Mouse (Mus musculus) heart, embryonic 13.5 days (tissue): ENCODE results near the gene Plekhm2. TPM values are rescaled to one million over a fixed set of nuclear protein-coding genes. Genes with fewer than 3 reads are reported as not detected.

ENCODE experiments used
- ATAC-seq: fragments of 200-750 bp; cut with Nextera tagmentation; 2 replicates; pipeline ENCODE4 v1.8.0; 2017; ENCODE audit warnings: moderate TSS enrichment; ENCODE audit not compliant: insufficient number of reproducible peaks, low FRiP score, low TSS enrichment; ENCODE audit errors: extremely low read depth
- H3K27ac ChIP-seq: fragments of 300-500 bp; sonication (generic); replicated peaks from 2 replicates; pipeline ENCODE4 v1.5.1; 2015; ENCODE audit warnings: moderate library complexity, mild to moderate bottlenecking, inconsistent platforms
- H3K27me3 ChIP-seq: fragments of 300-500 bp; sonication (generic); replicated peaks from 2 replicates; pipeline ENCODE4 v1.6.1; 2015; ENCODE audit warnings: mild to moderate bottlenecking, inconsistent platforms
- H3K36me3 ChIP-seq: fragments of 300-500 bp; sonication (generic); 2 replicates; pipeline ENCODE4 v1.6.1; 2015; ENCODE audit warnings: mild to moderate bottlenecking, inconsistent platforms
- H3K4me1 ChIP-seq: fragments of 300-500 bp; sonication (generic); 2 replicates; pipeline ENCODE4 v1.6.1; 2015; ENCODE audit warnings: inconsistent platforms
- H3K4me2 ChIP-seq: fragments of 300-500 bp; sonication (generic); 2 replicates; pipeline ENCODE4 v1.6.1; 2015; ENCODE audit warnings: inconsistent platforms, mild to moderate bottlenecking, moderate library complexity
- H3K4me3 ChIP-seq: fragments of 300-500 bp; sonication (generic); 2 replicates; pipeline ENCODE4 v1.5.1; 2015; ENCODE audit warnings: moderate library complexity, mild to moderate bottlenecking, inconsistent platforms
- H3K9ac ChIP-seq: fragments of 300-500 bp; sonication (generic); 2 replicates; pipeline ENCODE4 v1.6.1; 2015; ENCODE audit warnings: inconsistent platforms, mild to moderate bottlenecking, moderate library complexity
- H3K9me3 ChIP-seq: fragments of 300-500 bp; sonication (generic); 2 replicates; pipeline ENCODE4 v1.6.1; 2016; ENCODE audit warnings: inconsistent platforms
- WGBS: fragments of 180-500 bp; shearing (Covaris S2); methylation state at CpG from one replicate; pipeline ENCODE4 v1.1.7; 2015; ENCODE audit warnings: mixed read lengths; 5-methylcytosine and 5-hydroxymethylcytosine counted together
- polyA plus RNA-seq: library from polyadenylated mRNA; unstranded; fragments of >200 nt; fragmentation: Nextera tagmentation; extraction: Ambion mirVana; gene quantifications from 2 replicates; pipeline ENCODE4 v1.2.1, GENCODE M21; 2015

Plekhm2 gene
- polyA plus RNA-seq, 1 experiment from 2014 or later, result 4.9 TPM

- Histone ChIP-seq H3K27ac (no peak overlapping the region), H3K4me3 (no peak overlapping the region), H3K27me3 (no peaks in the 10 kb centered on the region), H3K4me2 (no peak overlapping the region), H3K9me3 (no peaks in the 10 kb centered on the region), H3K9ac (no peak overlapping the region), H3K36me3 (peaks cover 95% of the 10 kb centered on the region), H3K4me1 (peaks cover 3% of the 10 kb centered on the region)
- ATAC-seq, result no peak
- WGBS, result 85% methylated on average over 8 of the region's 8 CpGs
Observed at GRCm38 (mm10) chr4:141583919-141584318, 80.8 kb downstream of the Plekhm2 start.

- no peak overlapping the region for H3K9ac ChIP-seq
- H3K4me1 ChIP-seq, result peaks cover 8% of the 10 kb centered on the region
- no peak for ATAC-seq
- 87% methylated on average over 13 of the region's 13 CpGs for WGBS
- H3K4me2 ChIP-seq, result no peak overlapping the region
- no peak overlapping the region for H3K27ac ChIP-seq
- H3K9me3 ChIP-seq, result no peaks in the 10 kb centered on the region
- H3K27me3 ChIP-seq, result no peaks in the 10 kb centered on the region
- peaks cover 96% of the 10 kb centered on the region for H3K36me3 ChIP-seq
- H3K4me3 ChIP-seq, result no peak overlapping the region
Observed at GRCm38 (mm10) chr4:141581051-141581450, 83.6 kb downstream of the Plekhm2 start.

GRCm38 (mm10) chr4:141578833-141579232, 85.9 kb downstream of the Plekhm2 start:
- 27% methylated on average over 3 of the region's 3 CpGs for WGBS
- Histone ChIP-seq H3K9me3 (no peaks in the 10 kb centered on the region), H3K36me3 (peaks cover 76% of the 10 kb centered on the region), H3K4me1 (peaks cover 16% of the 10 kb centered on the region), H3K9ac (no peak overlapping the region), H3K27me3 (no peaks in the 10 kb centered on the region), H3K4me3 (no peak overlapping the region), H3K4me2 (no peak overlapping the region), H3K27ac (peak overlapping the region; percentile 56)
- no peak for ATAC-seq

DNA sequence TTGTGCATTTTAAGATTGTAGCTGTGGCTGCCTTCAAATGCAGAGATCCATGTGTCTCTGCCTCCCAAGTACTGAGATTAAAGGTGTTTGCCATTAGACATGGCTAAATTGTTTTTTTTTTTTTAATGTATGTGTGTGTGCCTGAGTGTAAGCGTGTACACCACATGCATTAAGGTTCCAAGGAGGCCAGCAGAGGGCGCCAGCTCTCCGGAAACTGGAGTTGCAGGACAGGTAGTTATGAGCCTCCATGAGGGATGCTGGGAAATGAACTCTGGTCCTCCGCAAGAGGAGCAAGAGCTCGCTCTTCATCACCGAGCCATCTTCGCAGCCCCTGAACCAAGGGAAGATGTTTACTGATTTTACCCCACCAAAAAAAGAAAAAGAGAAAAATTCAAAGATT, 87.8 kb downstream of the Plekhm2 start:
- H3K36me3 ChIP-seq, result peaks cover 57% of the 10 kb centered on the region

DNA sequence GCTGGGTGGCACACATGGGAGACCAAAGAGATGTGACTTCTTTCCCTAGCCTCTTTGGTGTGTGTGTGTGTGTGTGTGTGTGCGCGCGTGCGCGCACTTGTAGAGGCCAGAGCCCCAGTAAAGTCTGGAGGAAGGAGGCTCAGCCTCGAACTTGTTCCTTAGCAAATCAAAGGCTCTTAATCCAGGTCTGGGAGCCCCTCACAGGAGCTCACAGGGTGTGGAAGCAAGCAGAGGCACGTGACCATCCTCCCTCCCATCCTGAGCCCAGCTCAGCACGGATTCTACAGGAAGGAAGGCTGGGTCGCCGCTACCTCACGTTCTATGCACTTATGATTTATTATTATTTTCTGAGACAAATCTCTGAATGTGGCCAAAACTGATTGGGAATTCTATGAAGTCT, 88.3 kb downstream of the Plekhm2 start:
- peaks cover 29% of the 10 kb centered on the region for H3K4me1 ChIP-seq
- H3K27me3 ChIP-seq, result no peaks in the 10 kb centered on the region
- H3K27ac ChIP-seq, result no peak overlapping the region
- peaks cover 54% of the 10 kb centered on the region for H3K36me3 ChIP-seq
- WGBS, result 80% methylated on average over 11 of the region's 11 CpGs
- H3K4me2 ChIP-seq, result no peak overlapping the region
- ATAC-seq, result no peak
- H3K9me3 ChIP-seq, result no peaks in the 10 kb centered on the region
- H3K9ac ChIP-seq, result no peak overlapping the region
- no peak overlapping the region for H3K4me3 ChIP-seq

More for the DNA sequence above, 87.8 kb downstream of the Plekhm2 start:
- WGBS, result 86% methylated on average over 7 of the region's 7 CpGs
- no peak overlapping the region for H3K4me2 ChIP-seq
- peaks cover 28% of the 10 kb centered on the region for H3K4me1 ChIP-seq
- no peak overlapping the region for H3K4me3 ChIP-seq
- no peaks in the 10 kb centered on the region for H3K9me3 ChIP-seq
- no peak overlapping the region for H3K27ac ChIP-seq
- no peaks in the 10 kb centered on the region for H3K27me3 ChIP-seq
- ATAC-seq, result no peak
- H3K9ac ChIP-seq, result no peak overlapping the region

Other genes starting within 250 kb of the Plekhm2 start
- 0.79 and 0.99 TPM in 2 replicates for gene Clcnkb, start 248.9 kb downstream of the Plekhm2 start, polyA plus RNA-seq
- gene Hspb7, start 244.1 kb downstream of the Plekhm2 start, polyA plus RNA-seq, result 183 and 184 TPM in 2 replicates
- not detected in 2 replicates for gene Srarp, start 228.8 kb downstream of the Plekhm2 start, polyA plus RNA-seq
- gene Zbtb17, start 220.2 kb downstream of the Plekhm2 start, polyA plus RNA-seq, result 23.3 and 23.4 TPM in 2 replicates
- gene Spen, start 126.3 kb downstream of the Plekhm2 start, polyA plus RNA-seq, result 5.1 and 6.6 TPM in 2 replicates
- 55.3 and 55.9 TPM in 2 replicates for gene Fblim1, start 58.8 kb downstream of the Plekhm2 start, polyA plus RNA-seq
- 0.44 and 0.62 TPM in 2 replicates for gene Tmem82, start 46.3 kb downstream of the Plekhm2 start, polyA plus RNA-seq
- gene Slc25a34, start 41.1 kb downstream of the Plekhm2 start, polyA plus RNA-seq, result 0.37 and 0.49 TPM in 2 replicates
- gene Rsc1a1, start 20.7 kb upstream of the Plekhm2 start, polyA plus RNA-seq, result 0.43 and 0.96 TPM in 2 replicates
- 13.2 and 15.6 TPM in 2 replicates for gene Ddi2, start 58.5 kb upstream of the Plekhm2 start, polyA plus RNA-seq
- 1.0 and 1.9 TPM in 2 replicates for gene Agmat, start 81.8 kb upstream of the Plekhm2 start, polyA plus RNA-seq
- gene Dnajc16, start 126.0 kb upstream of the Plekhm2 start, polyA plus RNA-seq, result 4.0 and 4.2 TPM in 2 replicates
- gene Casp9, start 128.7 kb upstream of the Plekhm2 start, polyA plus RNA-seq, result 14.3 and 15.5 TPM in 2 replicates
- gene Cela2a, start 161.3 kb upstream of the Plekhm2 start, polyA plus RNA-seq, result not detected in 2 replicates
- gene Ctrc, start 181.5 kb upstream of the Plekhm2 start, polyA plus RNA-seq, result not detected in 2 replicates
- 79.6 and 80.3 TPM in 2 replicates for gene Efhd2, start 210.0 kb upstream of the Plekhm2 start, polyA plus RNA-seq